Mouse (Mus musculus) adrenal gland, postnatal 4 days (tissue): ENCODE results near the gene Olfr1253. TPM values are rescaled to one million over a fixed set of nuclear protein-coding genes. Genes with fewer than 3 reads are reported as not detected.

ENCODE experiments used
- DNase-seq, 2 experiments: peaks; one replicate each; pipeline ENCODE4 v3.0.0; 2021 to 2022; ENCODE audit warnings: low spot score in 2 of 2, mixed read lengths in 2 of 2
- long read RNA-seq, 2 experiments: library from polyadenylated mRNA; stranded (forward); transcript quantifications; one replicate each; pipeline ENCODE4 v2.0.0; 2021
- total RNA-seq, 2 experiments: library from RNA; stranded (reverse); gene quantifications; 2 replicates each; pipeline ENCODE4 v1.2.3; 2021

Gene Olfr1253
- total RNA-seq = not detected
- long read RNA-seq, experiment 1 = 0 reads
- long read RNA-seq, experiment 2 = 0 reads

- DNase-seq = no peak
Observed at GRCm38 (mm10) chr2:89756990-89757389, at the start of gene Olfr1253. TSS of gene Olfr1253 (minus strand) at chr2:89757090.

- DNase-seq = no peak
Observed at GRCm38 (mm10) chr2:89799583-89799982, 42.7 kb upstream of the Olfr1253 start.

- DNase-seq = no peak
Observed at GRCm38 (mm10) chr2:89793519-89793918, 36.6 kb upstream of the Olfr1253 start, which contains the start of gene Olfr1254. TSS of gene Olfr1254 (minus strand) at chr2:89793619.

GRCm38 (mm10) chr2:89724912-89725311 is 32.0 kb downstream of the Olfr1253 start, which contains the start of gene Olfr1252:
TSS of gene Olfr1252 (minus strand) at chr2:89725012.
- DNase-seq = no peak

Other genes starting within 250 kb of the Olfr1253 start
- not detected for gene Olfr1243, start 225.6 kb downstream of the Olfr1253 start, total RNA-seq
- gene Olfr1245, start 178.6 kb downstream of the Olfr1253 start, total RNA-seq = not detected
- not detected for gene Olfr1246, start 163.9 kb downstream of the Olfr1253 start, total RNA-seq
- gene Olfr1247, start 143.0 kb downstream of the Olfr1253 start, total RNA-seq = under 1 TPM in 1 of 2 experiments, not detected in 1; 0.06 TPM
- not detected for gene Olfr1248, start 138.8 kb downstream of the Olfr1253 start, total RNA-seq
- not detected for gene Olfr1249, start 122.1 kb downstream of the Olfr1253 start, total RNA-seq
- not detected for gene Olfr1250, start 95.6 kb downstream of the Olfr1253 start, total RNA-seq
- gene Olfr1251, start 85.2 kb downstream of the Olfr1253 start, total RNA-seq = not detected
- gene Olfr1252, start 32.1 kb downstream of the Olfr1253 start, total RNA-seq = not detected
- gene Olfr1254, start 36.5 kb upstream of the Olfr1253 start, total RNA-seq = not detected
- gene Olfr1255, start 55.0 kb upstream of the Olfr1253 start, total RNA-seq = not detected
- gene Olfr1256, start 84.5 kb upstream of the Olfr1253 start, total RNA-seq = not detected
- not detected for gene Olfr48, start 91.1 kb upstream of the Olfr1253 start, total RNA-seq
- gene Olfr1257, start 121.3 kb upstream of the Olfr1253 start, total RNA-seq = not detected
- gene Olfr1258, start 170.2 kb upstream of the Olfr1253 start, total RNA-seq = not detected
- not detected for gene Olfr1259, start 191.6 kb upstream of the Olfr1253 start, total RNA-seq
- not detected for gene Olfr1260, start 217.2 kb upstream of the Olfr1253 start, total RNA-seq
- gene Olfr1261, start 234.1 kb upstream of the Olfr1253 start, total RNA-seq = not detected
- gene Olfr1262, start 243.1 kb upstream of the Olfr1253 start, total RNA-seq = not detected